Comparison of ENCODE assay signal across 22 mouse cellular contexts in genomic region chr16:87722857-87723256, GRCm38 (mm10).
"Had no signal": no experiment of that assay in that cellular context is flagged by ENCODE, and none has a peak within 500 bp of the region (broad histone marks: within the 10 kb centered on the region; RNA-seq: fewer than 3 reads in every experiment).

No protein-coding gene starts in this region.

- H3K4me1 ChIP-seq: limb, embryonic 10.5 days; limb, embryonic 13.5 days; midbrain, embryonic 10.5 days; stomach, embryonic 15.5 days had no signal

- H3K27ac ChIP-seq: left cerebral cortex, adult 2 months; limb, embryonic 10.5 days; limb, embryonic 13.5 days; liver, embryonic 12.5 days; liver, embryonic 15.5 days; lung, embryonic 15.5 days; midbrain, embryonic 10.5 days; midbrain, embryonic 13.5 days; neural tube, embryonic 13.5 days; stomach, embryonic 15.5 days had no signal

- H3K4me3 ChIP-seq: left cerebral cortex, adult 2 months; limb, embryonic 10.5 days; limb, embryonic 13.5 days; liver, embryonic 12.5 days; liver, embryonic 15.5 days; lung, embryonic 15.5 days; megakaryocyte, embryonic 14.5 days; midbrain, embryonic 10.5 days; midbrain, embryonic 13.5 days; myocyte; neural tube, embryonic 13.5 days; stomach, embryonic 15.5 days had no signal

- DNase-seq: kidney, postnatal 10 days; kidney, postnatal 36 days; layer of hippocampus, postnatal 36 days; liver; lung, adult 18-20 months; lung, postnatal 10 days; lung, postnatal 36 days; retina, postnatal 1 day; right cerebral cortex, postnatal 25 days; spleen, adult 18-20 months had no signal

- H3K27me3 ChIP-seq: limb, embryonic 13.5 days; liver, embryonic 12.5 days; liver, embryonic 15.5 days; lung, embryonic 15.5 days; megakaryocyte, embryonic 14.5 days; midbrain, embryonic 13.5 days; neural tube, embryonic 13.5 days; stomach, embryonic 15.5 days had no signal
